Mouse (Mus musculus) olfactory bulb, adult 2 months (tissue): ENCODE data around the gene Emsy.

ENCODE experiments used
- CTCF ChIP-seq: fragments of 200-500 bp; IDR thresholded peaks from 2 replicates; pipeline ENCODE4 v1.5.1; 2012; ENCODE audit warnings: low read depth, mild to moderate bottlenecking, low read length, moderate library complexity; ENCODE audit not compliant: insufficient read depth
- POLR2A ChIP-seq: fragments of 200-500 bp; IDR thresholded peaks from 2 replicates; pipeline ENCODE4 v1.6.1; 2012; ENCODE audit warnings: mild to moderate bottlenecking, low read depth, low read length, moderate library complexity; ENCODE audit not compliant: insufficient read depth

- no peak for TF ChIP-seq CTCF
- TF ChIP-seq POLR2A, result no peak
Measured at GRCm38 (mm10) chr7:98672241-98672955, 15.8 kb upstream of the Emsy start.
